Comparison of ENCODE assay signal across 17 mouse cellular contexts in genomic region chr14:37237191-37237590, GRCm38 (mm10).
"Had no signal": no experiment of that assay in that cellular context is flagged by ENCODE, and none has a peak within 500 bp of the region (broad histone marks: within the 10 kb centered on the region; RNA-seq: fewer than 3 reads in every experiment).

No protein-coding gene starts in this region.

- H3K4me2 ChIP-seq: liver, embryonic 13.5 days; neural tube, embryonic 12.5 days; neural tube, embryonic 15.5 days had no signal

- H3K36me3 ChIP-seq: liver, embryonic 13.5 days; neural tube, embryonic 12.5 days; neural tube, embryonic 15.5 days had no signal

- H3K4me1 ChIP-seq: liver, embryonic 13.5 days; neural tube, embryonic 12.5 days had no signal

- H3K9me3 ChIP-seq: liver, embryonic 13.5 days; neural tube, embryonic 12.5 days; neural tube, embryonic 15.5 days had no signal

- H3K27me3 ChIP-seq: liver, embryonic 13.5 days; neural tube, embryonic 12.5 days; neural tube, embryonic 15.5 days had no signal

- H3K27ac ChIP-seq: liver, embryonic 13.5 days; neural tube, embryonic 12.5 days; neural tube, embryonic 15.5 days; stomach, postnatal 0 days had no signal

- H3K4me3 ChIP-seq: liver, embryonic 13.5 days; neural tube, embryonic 12.5 days; neural tube, embryonic 15.5 days had no signal

- DNase-seq: kidney, adult 18-20 months; kidney, adult 9 months; kidney, postnatal 14 days; kidney, postnatal 4 days; liver, embryonic 13.5 days; lung, adult 2 months; lung, postnatal 14 days; lung, postnatal 4 days; right cerebral cortex, adult 18-20 months; right cerebral cortex, postnatal 14 days; right cerebral cortex, postnatal 4 days; thymus, adult 2 months; thymus, postnatal 14 days; thymus, postnatal 4 days had no signal

- H3K9ac ChIP-seq: liver, embryonic 13.5 days; neural tube, embryonic 12.5 days; neural tube, embryonic 15.5 days had no signal
